Mouse (Mus musculus) C2C12 (cell line): ENCODE results near the gene Ppfia3. TPM values are rescaled to one million over a fixed set of nuclear protein-coding genes. Genes with fewer than 3 reads are reported as not detected.

Experiments used
- H3K27me3 ChIP-seq: one replicate; pipeline ENCODE4 v1.6.1; 2011; ENCODE audit not compliant: control insufficient read depth, insufficient read depth, insufficient read length
- H3K36me3 ChIP-seq: one replicate; pipeline ENCODE4 v1.6.1; 2011; ENCODE audit not compliant: control insufficient read depth, insufficient read depth
- H3K4me3 ChIP-seq: one replicate; pipeline ENCODE4 v1.5.1; 2011; ENCODE audit warnings: mild to moderate bottlenecking, control low read depth; ENCODE audit not compliant: poor library complexity, insufficient read depth, severe bottlenecking
- H3K79me2 ChIP-seq: one replicate; pipeline ENCODE4 v1.6.1; 2011; ENCODE audit not compliant: control insufficient read depth, insufficient read depth
- H3K79me3 ChIP-seq: one replicate; pipeline ENCODE4 v1.6.1; 2011; ENCODE audit warnings: low read depth, control low read depth
- H3ac ChIP-seq: one replicate; pipeline ENCODE3; 2011; ENCODE audit warnings: low read depth; ENCODE audit not compliant: control insufficient read depth, insufficient read length
- CEBPB ChIP-seq: IDR thresholded peaks from one replicate; pipeline ENCODE4 v1.6.1; 2011; ENCODE audit warnings: low read depth, mild to moderate bottlenecking, control low read depth, moderate library complexity
- CTCF ChIP-seq: IDR thresholded peaks from one replicate; pipeline ENCODE4 v1.5.1; 2011; ENCODE audit not compliant: control insufficient read depth, insufficient read depth, insufficient read length
- FOSL1 ChIP-seq: IDR thresholded peaks from one replicate; pipeline ENCODE4 v1.8.0; 2011; ENCODE audit warnings: mild to moderate bottlenecking, low read length; ENCODE audit not compliant: poor library complexity, insufficient read depth, severe bottlenecking
- MAX ChIP-seq: IDR thresholded peaks from one replicate; pipeline ENCODE4 v1.6.1; 2011; ENCODE audit warnings: mild to moderate bottlenecking, control low read depth
- MYOD1 ChIP-seq: IDR thresholded peaks from one replicate; pipeline ENCODE4 v1.6.1; 2011; ENCODE audit warnings: low read depth; ENCODE audit not compliant: control insufficient read depth, insufficient read length
- MYOG ChIP-seq: IDR thresholded peaks from one replicate; pipeline ENCODE4 v1.6.1; 2011; ENCODE audit not compliant: control insufficient read depth, insufficient read length; ENCODE audit errors: extremely low read depth
- USF1 ChIP-seq: IDR thresholded peaks from one replicate; pipeline ENCODE4 v1.6.1; 2011; ENCODE audit warnings: low read depth, mild to moderate bottlenecking, control low read depth, moderate library complexity
- polyA plus RNA-seq: library from polyadenylated mRNA; unstranded; fragments of >200 nt; fragmentation: generic; extraction: Trizol; gene quantifications from one replicate; pipeline ENCODE4 v1.2.1, GENCODE M21; 2012; ENCODE audit warnings: missing spikeins

Gene Ppfia3
- polyA plus RNA-seq, 1 experiment = 4.8 TPM

DNA sequence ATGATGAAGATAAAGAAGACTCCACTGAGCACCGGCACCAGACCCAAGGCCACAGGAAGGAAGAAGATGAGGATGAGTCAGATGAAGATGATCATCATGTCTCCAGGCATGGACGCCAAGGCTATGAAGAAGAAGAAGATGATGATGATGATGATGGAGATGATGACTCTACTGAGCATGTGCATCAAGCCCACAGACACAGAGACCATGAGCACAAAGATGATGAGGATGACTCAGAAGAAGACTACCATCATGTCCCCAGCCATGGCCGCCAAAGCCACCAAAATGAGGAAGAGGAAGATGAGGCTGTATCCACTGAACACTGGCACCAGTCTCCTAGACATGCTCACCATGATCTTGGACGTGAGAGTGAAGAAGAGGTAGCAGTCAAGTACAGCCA, 30.5 kb downstream of the Ppfia3 start:
- no peaks in the 10 kb centered on the region for H3K79me3 ChIP-seq
- no peaks in the 10 kb centered on the region for H3K27me3 ChIP-seq
- H3K36me3 ChIP-seq = no peaks in the 10 kb centered on the region
- no peaks in the 10 kb centered on the region for H3K79me2 ChIP-seq
- no peak overlapping the region for H3ac ChIP-seq
- no peak for TF ChIP-seq FOSL1
- TF ChIP-seq CTCF = no peak
- TF ChIP-seq CEBPB = no peak
- no peak for TF ChIP-seq MYOD1
- no peak overlapping the region for H3K4me3 ChIP-seq

DNA sequence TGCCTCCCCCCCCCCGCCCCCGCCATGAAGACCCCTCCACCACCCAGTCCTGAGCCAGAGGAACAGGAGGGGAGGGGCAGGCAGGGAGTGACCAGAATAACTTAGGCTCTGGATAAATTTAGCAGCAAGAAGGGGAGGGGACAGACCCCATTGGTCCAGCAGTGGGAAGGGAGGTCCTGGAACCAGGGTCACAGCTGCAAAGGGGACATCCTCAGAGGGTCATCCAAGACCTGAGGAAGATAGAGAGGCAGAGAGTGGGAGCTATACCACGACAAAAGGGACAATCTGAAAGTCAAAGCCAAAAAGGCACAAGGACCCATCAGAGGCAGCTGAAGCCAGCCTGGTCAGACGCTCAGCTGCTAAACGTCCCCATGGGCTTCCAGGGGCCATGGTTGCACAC, 31.8 kb downstream of the Ppfia3 start, which contains the start of gene Hrc:
Gene Hrc, plus strand, starts transcription at position 235 of the 400 bp plus-strand sequence.
- no peaks in the 10 kb centered on the region for H3K36me3 ChIP-seq
- no peaks in the 10 kb centered on the region for H3K27me3 ChIP-seq
- H3ac ChIP-seq = no peak within 1 kb of the TSS
- no peaks in the 10 kb centered on the region for H3K79me3 ChIP-seq
- TF ChIP-seq CEBPB = no peak
- no peak for TF ChIP-seq FOSL1
- TF ChIP-seq MYOD1 = no peak
- TF ChIP-seq MAX = no peak
- TF ChIP-seq USF1 = no peak
- no peak within 1 kb of the TSS for H3K4me3 ChIP-seq
- H3K79me2 ChIP-seq = no peaks in the 10 kb centered on the region

DNA sequence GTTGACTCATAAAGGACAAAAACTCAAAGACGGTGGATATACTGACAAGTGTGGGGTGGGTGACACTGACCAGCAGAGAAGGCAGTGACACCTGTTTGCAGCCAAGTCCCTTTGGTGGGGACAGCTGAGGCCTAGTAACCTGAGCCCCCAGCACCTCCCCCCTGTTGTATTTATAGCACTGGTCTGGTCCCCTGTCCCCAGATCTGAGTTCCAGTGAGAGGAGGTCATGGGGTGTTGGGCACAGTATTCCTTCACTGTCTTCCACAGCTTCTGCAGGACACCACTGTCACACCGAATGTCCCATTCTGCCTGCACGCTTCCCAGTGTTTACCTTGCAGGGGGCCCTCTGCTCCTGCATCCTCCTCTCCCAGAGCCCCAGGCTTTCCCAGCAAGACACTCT, 32.2 kb downstream of the Ppfia3 start:
- TF ChIP-seq MAX (no peak), MYOD1 (peak; percentile 29)
- H3K79me2 ChIP-seq = no peaks in the 10 kb centered on the region
- no peaks in the 10 kb centered on the region for H3K79me3 ChIP-seq
- H3K4me3 ChIP-seq = no peak overlapping the region
- H3K27me3 ChIP-seq = no peaks in the 10 kb centered on the region
- no peak overlapping the region for H3ac ChIP-seq
- no peaks in the 10 kb centered on the region for H3K36me3 ChIP-seq

DNA sequence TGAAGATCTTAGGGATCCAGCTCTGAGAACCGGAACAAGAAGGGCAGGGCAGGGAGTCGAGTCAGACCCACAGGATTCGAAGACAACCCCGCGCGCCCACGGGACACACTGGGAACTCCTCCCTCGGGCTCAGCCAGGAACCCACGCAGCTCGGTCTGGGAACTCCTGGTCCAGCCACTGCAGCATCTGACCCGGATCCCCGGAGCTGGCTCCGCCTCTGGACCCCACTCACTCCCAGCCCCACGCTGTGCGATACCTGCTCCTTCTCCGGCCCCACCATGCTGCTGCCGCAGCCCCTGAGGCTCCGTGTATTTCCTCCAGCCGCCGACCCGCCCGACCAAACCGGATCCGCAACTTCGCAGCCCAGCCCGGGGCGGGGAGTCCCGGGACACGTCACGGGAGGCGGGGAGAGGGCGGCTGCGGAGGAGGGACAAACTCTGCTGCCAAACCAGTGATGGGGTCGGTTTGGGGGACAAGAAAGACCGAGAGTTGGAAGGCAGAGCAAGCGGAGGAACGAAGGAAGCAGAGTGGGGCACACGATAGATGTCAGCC, 33.3 kb downstream of the Ppfia3 start, which contains the start of gene Trpm4:
Gene Trpm4, minus strand, starts transcription at position 350 of the 552 bp plus-strand sequence.
- H3K27me3 ChIP-seq = no peaks in the 10 kb centered on the region
- peak within 1 kb of the TSS; percentile 75 for H3ac ChIP-seq
- H3K79me3 ChIP-seq = no peaks in the 10 kb centered on the region
- no peaks in the 10 kb centered on the region for H3K79me2 ChIP-seq
- TF ChIP-seq CEBPB (no peak), MYOD1 (no peak), MYOG (no peak), MAX (no peak), FOSL1 (no peak), CTCF (no peak), USF1 (no peak)
- H3K36me3 ChIP-seq = no peaks in the 10 kb centered on the region
- peak within 1 kb of the TSS; percentile 45 for H3K4me3 ChIP-seq

DNA sequence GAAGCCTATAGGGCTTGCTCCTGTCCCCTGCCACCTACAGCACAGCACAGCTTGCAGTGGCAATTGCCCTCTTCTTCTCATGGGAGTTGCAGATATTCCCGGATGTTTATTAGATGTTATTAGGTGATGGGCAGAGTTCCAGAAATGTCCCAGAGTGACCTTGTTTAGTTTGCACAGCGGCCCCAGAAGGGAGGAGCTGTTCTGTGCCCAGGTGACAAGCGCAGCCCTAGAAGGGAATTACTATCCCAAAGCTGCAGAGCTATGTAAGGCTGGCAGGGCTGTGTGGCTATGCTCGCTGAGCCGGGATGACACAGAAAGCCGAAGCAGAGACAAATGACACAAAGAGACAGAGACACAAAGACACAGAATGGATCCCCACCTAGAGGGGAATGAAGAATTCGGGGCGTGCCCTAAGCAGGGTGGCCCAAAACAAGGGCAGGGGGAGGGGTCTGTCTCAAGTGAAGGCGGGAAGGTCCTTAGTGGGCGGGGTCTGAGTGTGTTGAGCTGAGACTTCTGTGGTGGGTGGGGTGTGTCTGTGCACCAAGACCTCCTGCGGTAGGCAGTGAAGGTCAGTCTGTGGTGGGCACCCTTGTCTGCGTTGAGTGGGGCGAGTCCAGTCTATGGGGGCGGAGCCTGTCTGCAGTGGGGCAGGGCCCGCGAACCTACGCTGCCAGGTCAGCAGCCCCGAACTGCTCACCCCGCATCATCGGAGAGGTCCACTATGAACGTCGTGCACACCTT, 34.0 kb downstream of the Ppfia3 start:
- no peaks in the 10 kb centered on the region for H3K27me3 ChIP-seq
- peak overlapping the region; percentile 75 for H3ac ChIP-seq
- H3K79me2 ChIP-seq = no peaks in the 10 kb centered on the region
- no peaks in the 10 kb centered on the region for H3K36me3 ChIP-seq
- TF ChIP-seq CTCF (no peak), FOSL1 (no peak), MYOD1 (no peak), CEBPB (no peak), MAX (no peak), MYOG (no peak), USF1 (no peak)
- peak overlapping the region; percentile 45 for H3K4me3 ChIP-seq
- H3K79me3 ChIP-seq = no peaks in the 10 kb centered on the region

DNA sequence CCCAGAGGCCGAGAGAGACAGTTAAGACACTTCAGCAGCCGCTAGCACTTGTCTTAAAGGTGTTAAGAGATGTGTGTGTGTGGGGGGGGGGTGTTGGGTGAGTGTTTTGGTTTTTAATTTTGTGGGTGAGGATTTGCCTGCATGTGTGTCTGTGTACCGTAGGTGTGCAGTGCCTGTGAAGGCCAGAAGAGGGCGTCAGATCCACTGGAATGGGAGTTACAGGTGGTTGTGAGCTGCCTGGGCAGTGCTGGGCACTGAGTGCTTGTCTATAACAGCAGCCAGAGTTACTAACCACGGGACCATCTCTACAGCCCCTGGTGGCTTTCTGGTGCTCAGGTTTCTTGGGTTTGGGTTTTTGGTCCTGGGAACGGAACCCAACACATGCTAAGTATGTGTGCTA, 35.3 kb downstream of the Ppfia3 start:
- Histone ChIP-seq H3ac (no peak overlapping the region), H3K79me2 (no peaks in the 10 kb centered on the region), H3K27me3 (no peaks in the 10 kb centered on the region), H3K36me3 (no peaks in the 10 kb centered on the region), H3K4me3 (no peak overlapping the region), H3K79me3 (no peaks in the 10 kb centered on the region)
- TF ChIP-seq CEBPB = no peak
- TF ChIP-seq MYOG = no peak
- no peak for TF ChIP-seq MYOD1
- no peak for TF ChIP-seq CTCF
- no peak for TF ChIP-seq FOSL1
- TF ChIP-seq MAX = no peak
- TF ChIP-seq USF1 = no peak
